22 mouse cellular contexts compared by ENCODE assay signal in the genomic region with DNA sequence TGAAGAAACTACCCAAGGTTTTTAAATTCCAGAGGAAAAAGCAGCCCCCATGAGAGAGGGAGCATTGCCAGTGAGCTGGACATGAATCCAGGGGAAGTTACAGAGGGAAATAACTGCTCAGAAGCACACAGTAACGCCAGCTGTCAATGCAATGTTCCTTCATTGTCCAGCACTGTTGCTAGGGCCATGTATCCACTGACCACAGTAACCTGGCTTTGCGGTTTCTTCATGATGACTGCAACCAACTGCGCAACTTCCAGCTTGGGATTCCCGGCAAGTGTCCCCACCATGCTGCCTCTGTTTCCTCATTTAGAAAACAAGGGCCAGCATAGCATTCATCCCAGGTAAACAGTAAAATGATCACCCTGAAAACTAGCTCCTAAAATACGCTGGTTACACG. TPM values are rescaled to one million over a fixed set of nuclear protein-coding genes. Genes with fewer than 3 reads are reported as not detected.
DNase-seq lines count a peak whose midpoint lies in the region; ATAC-seq lines count a peak whose summit lies in the region.
"Had no signal": no experiment of that assay in that cellular context is flagged by ENCODE, and none has a peak within 500 bp of the region (broad histone marks: within the 10 kb centered on the region; RNA-seq: fewer than 3 reads in every experiment).

No protein-coding gene starts in this region.

- ATAC-seq in granulocyte monocyte progenitor cell, adult 5-6 weeks (replicated peaks; ENCODE audit: poor library complexity, severe bottlenecking): peak; percentile 92
- ATAC-seq in megakaryocyte progenitor cell, adult 5-6 weeks (replicated peaks; ENCODE audit: poor library complexity): peak; percentile 81
- ATAC-seq: activated CD4-positive, CD25-positive, alpha-beta regulatory T cell, adult 4 months; forebrain, embryonic 13.5 days; forebrain, embryonic 16.5 days; hindbrain, postnatal 0 days; inflammation-experienced regulatory T-cells, adult 6 months had no signal

- intact Hi-C loops in heart, postnatal 14 days (cut with DNase I): no loop called here

- DNase-seq in heart, adult 11 months: peak; percentile 23
- DNase-seq in heart, postnatal 14 days: no peak
- peak; percentile 21 for DNase-seq in 416B (ENCODE audit: low read depth)
- no peak for DNase-seq in thymus, postnatal 0 days (ENCODE audit: low spot score)
- no peak for DNase-seq in gastrocnemius, postnatal 25 days
- no peak for DNase-seq in thymus, adult 18-20 months
- DNase-seq: adrenal gland, adult 8-10 months; adrenal gland, postnatal 25 days; B cell, adult 2 months; cerebellum, adult 18-20 months; cerebellum, adult 9-10 months; cerebellum, postnatal 14 days; gastrocnemius, adult 2 months; gastrocnemius, postnatal 14 days; heart, postnatal 36 days had no signal

RNA-seq across cellular contexts. Expression of a gene that starts 5.6 kb away (rescaled TPM):
- 10 to 100 TPM; 22.7 to 25.1 TPM for total RNA-seq in heart, postnatal 14 days (2021)
- 31.1 and 32.2 TPM in 2 replicates for total RNA-seq in granulocyte monocyte progenitor cell, adult 5-6 weeks (2014; fragmentation: Nextera tagmentation)
- 8.2 and 8.8 TPM in 2 replicates for total RNA-seq in granulocyte monocyte progenitor cell, adult 5-6 weeks (2017)
- total RNA-seq in megakaryocyte progenitor cell, adult 5-6 weeks (2015): 37.8 and 45.5 TPM in 2 replicates
- 9.7 and 13.9 TPM in 2 replicates for total RNA-seq in megakaryocyte progenitor cell, adult 5-6 weeks (2017)
- polyA plus RNA-seq in thymus, postnatal 0 days (2015; fragmentation: Nextera tagmentation; extraction: Ambion mirVana): 56.2 and 63.9 TPM in 2 replicates
- total RNA-seq in gastrocnemius, postnatal 25 days (2021): 10 to 100 TPM; 12.2 to 17.5 TPM

Comparison
In these comparisons a context has a peak if more than half of its experiments do, and no peak if none do; other contexts are left out.
1. DNase-seq: peak in heart, adult 11 months (single experiment) and 416B (single experiment); none in heart, postnatal 14 days (0 of 2), thymus, postnatal 0 days (single experiment), gastrocnemius, postnatal 25 days (single experiment) and thymus, adult 18-20 months (0 of 2).